Mouse (Mus musculus) lung, postnatal 0 days (tissue): ENCODE measurements around the gene Thbs2.

Experiments used
- CTCF ChIP-seq: IDR thresholded peaks from 2 replicates; pipeline ENCODE4 v1.5.1; 2016; ENCODE audit warnings: antibody characterized with exemption, mild to moderate bottlenecking
- EP300 ChIP-seq: IDR thresholded peaks from 2 replicates; pipeline ENCODE4 v1.6.1; 2016; ENCODE audit warnings: antibody characterized with exemption, mild to moderate bottlenecking, control low read depth

GRCm38 (mm10) chr17:14711784-14712183 lies 17.7 kb upstream of the Thbs2 start:
- TF ChIP-seq CTCF (no peak), EP300 (no peak)
